ENCODE assay signal across 15 mouse cellular contexts in genomic region chr4:82461676-82462075, GRCm38 (mm10).
"Had no signal": no experiment of that assay in that cellular context is flagged by ENCODE, and none has a peak within 500 bp of the region (broad histone marks: within the 10 kb centered on the region; RNA-seq: fewer than 3 reads in every experiment).

No protein-coding gene starts in this region.

- DNase-seq: retina, postnatal 1 day; right cerebral cortex, adult 18-20 months; right cerebral cortex, postnatal 14 days; right cerebral cortex, postnatal 25 days; right cerebral cortex, postnatal 4 days; spleen, adult 18-20 months; thymus, adult 18-20 months; thymus, adult 2 months; thymus, postnatal 14 days; thymus, postnatal 25 days; thymus, postnatal 36 days; thymus, postnatal 4 days had no signal

- H3K4me2 ChIP-seq: neural tube, embryonic 15.5 days; stomach, embryonic 15.5 days had no signal

- H3K27me3 ChIP-seq: neural tube, embryonic 15.5 days; stomach, embryonic 15.5 days had no signal

- H3K27ac ChIP-seq: neural tube, embryonic 15.5 days; stomach, embryonic 15.5 days; stomach, postnatal 0 days had no signal

- H3K4me3 ChIP-seq: neural tube, embryonic 15.5 days; stomach, embryonic 15.5 days had no signal

- H3K36me3 ChIP-seq: neural tube, embryonic 15.5 days; stomach, embryonic 15.5 days had no signal

- H3K9me3 ChIP-seq: neural tube, embryonic 15.5 days; stomach, embryonic 15.5 days had no signal

- H3K9ac ChIP-seq: neural tube, embryonic 15.5 days; stomach, embryonic 15.5 days had no signal
